Mouse (Mus musculus) erythroblast, embryonic 14.5 days (primary cell): ENCODE data around the gene Dcaf15.

Experiments used
- GATA1 ChIP-seq: IDR thresholded peaks from 2 replicates; pipeline ENCODE4 v1.6.1; 2012; ENCODE audit warnings: low read length, inconsistent platforms, mixed read lengths
- TAL1 ChIP-seq: IDR thresholded peaks from 3 replicates; pipeline ENCODE4 v1.6.1; 2012; ENCODE audit warnings: low read length, inconsistent platforms, mixed read lengths

- TF ChIP-seq GATA1 (no peak), TAL1 (no peak)
Measured at GRCm38 (mm10) chr8:84069750-84070149, 34.8 kb downstream of the Dcaf15 start.
